Mouse (Mus musculus) kidney, adult 2 months (tissue): ENCODE results near the gene Tgif2.

Experiments
- CTCF ChIP-seq: fragments of 200-500 bp; conservative IDR thresholded peaks from 2 replicates; pipeline ENCODE4 v1.5.1; 2011; ENCODE audit warnings: low read depth, mild to moderate bottlenecking, control low read depth, low read length, moderate library complexity, mixed read lengths; ENCODE audit not compliant: insufficient read depth, insufficient read length
- POLR2A ChIP-seq: fragments of 200-500 bp; IDR thresholded peaks from one replicate; pipeline ENCODE4 v1.6.1; 2011; ENCODE audit warnings: low read depth, low read length, control low read depth

- no peak for TF ChIP-seq CTCF
- TF ChIP-seq POLR2A: no peak
Observed at GRCm38 (mm10) chr2:156847653-156848052, 7.8 kb downstream of the Tgif2 start.
